Mouse (Mus musculus) heart, embryonic 15.5 days (tissue): ENCODE results near the gene Mroh2a. TPM values are rescaled to one million over a fixed set of nuclear protein-coding genes. Genes with fewer than 3 reads are reported as not detected.
A peak's percentile ranks its signal among the peaks of the same experiment; 100 is the strongest.

ENCODE experiments used
- ATAC-seq: fragments of 200-750 bp; cut with Nextera tagmentation; replicated peaks from 2 replicates; pipeline ENCODE4 v1.8.0; 2017; ENCODE audit warnings: low read depth, moderate TSS enrichment; ENCODE audit not compliant: insufficient number of reproducible peaks, insufficient read depth, low FRiP score
- H3K27ac ChIP-seq: fragments of 300-500 bp; sonication (generic); 2 replicates; pipeline ENCODE4 v1.5.1; 2015; ENCODE audit warnings: mild to moderate bottlenecking, inconsistent platforms
- H3K27me3 ChIP-seq: fragments of 300-500 bp; sonication (generic); 2 replicates; pipeline ENCODE4 v1.6.1; 2015; ENCODE audit warnings: inconsistent platforms
- H3K36me3 ChIP-seq: fragments of 300-500 bp; sonication (generic); 2 replicates; pipeline ENCODE4 v1.6.1; 2015; ENCODE audit warnings: mild to moderate bottlenecking, inconsistent platforms
- H3K4me1 ChIP-seq: fragments of 300-500 bp; sonication (generic); replicated peaks from 2 replicates; pipeline ENCODE4 v1.6.1; 2015; ENCODE audit warnings: inconsistent platforms
- H3K4me2 ChIP-seq: fragments of 300-500 bp; sonication (generic); 2 replicates; pipeline ENCODE4 v1.6.1; 2015; ENCODE audit warnings: inconsistent platforms, mild to moderate bottlenecking, moderate library complexity
- H3K4me3 ChIP-seq: fragments of 300-500 bp; sonication (generic); 2 replicates; pipeline ENCODE4 v1.5.1; 2015; ENCODE audit warnings: mild to moderate bottlenecking, inconsistent platforms
- H3K9ac ChIP-seq: fragments of 300-500 bp; sonication (generic); 2 replicates; pipeline ENCODE4 v1.6.1; 2015; ENCODE audit warnings: mild to moderate bottlenecking, inconsistent platforms
- H3K9me3 ChIP-seq: fragments of 300-500 bp; sonication (generic); replicated peaks from 2 replicates; pipeline ENCODE4 v1.6.1; 2016; ENCODE audit warnings: inconsistent platforms
- WGBS: fragments of 180-500 bp; shearing (Covaris S2); methylation state at CpG from one replicate; pipeline ENCODE4 v1.1.7; 2015; ENCODE audit warnings: mixed read lengths; 5-methylcytosine and 5-hydroxymethylcytosine counted together
- polyA plus RNA-seq: library from polyadenylated mRNA; unstranded; fragments of >200 nt; fragmentation: Nextera tagmentation; extraction: Ambion mirVana; gene quantifications from 2 replicates; pipeline ENCODE4 v1.2.1, GENCODE M21; 2015

Gene Mroh2a
- polyA plus RNA-seq, 1 experiment from 2014 or later, result 0.60 TPM

DNA sequence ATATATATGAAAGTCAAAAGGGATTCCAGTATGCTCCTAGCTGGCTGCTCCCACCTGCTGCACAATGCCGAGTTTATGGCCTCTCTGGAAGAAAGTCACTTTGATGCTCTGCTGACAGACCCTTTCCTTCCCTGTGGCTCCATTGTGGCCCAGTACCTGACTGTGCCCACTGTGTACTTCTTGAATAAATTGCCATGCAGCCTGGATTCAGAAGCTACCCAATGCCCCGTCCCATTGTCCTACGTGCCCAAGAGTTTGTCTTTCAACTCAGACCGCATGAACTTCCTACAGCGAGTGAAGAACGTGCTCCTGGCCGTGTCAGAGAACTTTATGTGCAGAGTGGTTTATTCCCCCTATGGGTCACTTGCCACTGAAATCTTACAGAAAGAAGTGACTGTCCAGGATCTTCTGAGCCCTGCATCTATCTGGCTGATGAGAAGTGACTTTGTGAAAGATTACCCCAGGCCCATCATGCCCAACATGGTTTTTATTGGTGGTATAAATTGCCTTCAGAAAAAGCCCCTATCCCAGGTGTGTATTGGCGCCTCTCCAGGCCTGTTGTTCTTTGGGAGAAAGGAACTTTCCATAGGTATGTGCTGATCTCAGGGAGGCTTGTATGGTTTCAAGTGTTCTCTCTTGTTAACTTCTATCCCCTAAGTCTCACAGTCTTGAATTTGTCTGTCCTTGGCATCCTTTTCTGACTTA, 14.3 kb upstream of the Mroh2a start:
- Histone ChIP-seq H3K4me3 (no peak overlapping the region), H3K27ac (no peak overlapping the region), H3K9me3 (peaks cover 54% of the 10 kb centered on the region), H3K4me2 (no peak overlapping the region), H3K4me1 (no peaks in the 10 kb centered on the region), H3K36me3 (no peaks in the 10 kb centered on the region), H3K9ac (no peak overlapping the region), H3K27me3 (no peaks in the 10 kb centered on the region)
- ATAC-seq, result peak; percentile 34; the same call in 1 of the 2 replicates
- WGBS, result 56% methylated on average over 8 of the region's 8 CpGs

DNA sequence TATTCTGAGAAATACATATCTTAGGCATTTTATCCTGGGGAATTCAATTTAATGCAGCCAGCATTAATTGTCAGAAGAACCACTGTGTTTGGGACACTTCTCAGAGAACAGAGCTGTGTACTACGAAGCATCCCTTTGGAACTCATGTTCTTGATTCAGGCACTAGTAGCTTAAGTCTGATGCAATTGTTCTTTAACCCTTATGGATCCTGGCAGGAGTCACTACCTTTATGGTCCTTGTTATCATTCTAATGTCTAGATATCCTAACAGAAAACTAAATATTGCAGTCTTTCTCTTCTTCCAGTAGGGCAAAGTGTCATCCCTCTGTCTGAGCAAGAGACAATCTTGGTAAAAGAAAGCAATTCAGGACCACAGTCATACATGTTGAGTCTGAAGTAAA, 13.7 kb upstream of the Mroh2a start:
- ATAC-seq, result no peak
- 76% methylated on average over 1 of the region's 1 CpGs for WGBS
- no peak overlapping the region for H3K4me2 ChIP-seq
- H3K36me3 ChIP-seq, result no peaks in the 10 kb centered on the region
- no peak overlapping the region for H3K9ac ChIP-seq
- no peak overlapping the region for H3K27ac ChIP-seq
- no peaks in the 10 kb centered on the region for H3K27me3 ChIP-seq
- no peak overlapping the region for H3K4me3 ChIP-seq
- no peaks in the 10 kb centered on the region for H3K4me1 ChIP-seq
- peaks cover 56% of the 10 kb centered on the region for H3K9me3 ChIP-seq

DNA sequence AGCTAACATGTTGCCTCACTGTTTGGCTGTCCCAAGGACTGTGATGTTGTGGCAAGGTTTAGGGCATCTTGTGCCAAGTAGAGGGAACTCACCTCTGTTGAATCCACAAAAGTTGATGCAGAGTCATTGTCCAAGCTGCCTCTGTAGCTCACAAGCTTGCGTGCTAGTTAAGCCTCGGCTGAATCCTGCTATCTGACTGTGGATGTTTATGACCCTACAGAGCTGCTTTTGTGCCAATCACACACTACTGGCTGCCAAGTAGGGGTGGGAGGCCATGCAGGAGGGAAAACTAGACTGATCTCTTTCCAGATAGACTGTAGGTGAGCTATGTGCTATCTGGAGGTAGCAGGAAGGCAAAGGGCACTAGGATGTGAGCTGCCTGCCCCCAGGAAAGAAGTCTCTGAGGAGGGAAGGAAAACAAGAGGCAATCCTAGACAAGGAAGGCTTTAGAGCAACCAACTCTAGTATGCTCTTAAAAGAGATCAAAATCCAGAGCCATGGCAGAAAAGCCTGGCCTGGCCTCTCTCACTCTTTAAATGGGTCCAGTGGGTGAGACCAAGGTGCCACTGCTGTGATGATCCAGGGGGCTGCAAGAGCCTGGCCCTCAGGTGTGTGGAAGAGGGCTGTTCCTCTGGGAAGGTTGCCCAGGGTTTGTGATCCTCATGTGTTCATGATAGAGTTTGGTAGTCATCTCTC, 12.9 kb upstream of the Mroh2a start:
- Histone ChIP-seq H3K36me3 (no peaks in the 10 kb centered on the region), H3K27me3 (no peaks in the 10 kb centered on the region), H3K9ac (no peak overlapping the region), H3K27ac (no peak overlapping the region), H3K4me2 (no peak overlapping the region), H3K4me3 (no peak overlapping the region), H3K9me3 (peaks cover 56% of the 10 kb centered on the region), H3K4me1 (no peaks in the 10 kb centered on the region)
- peak; percentile 7; the same call in 1 of the 2 replicates for ATAC-seq
- WGBS, result 70% methylated on average over 2 of the region's 2 CpGs

DNA sequence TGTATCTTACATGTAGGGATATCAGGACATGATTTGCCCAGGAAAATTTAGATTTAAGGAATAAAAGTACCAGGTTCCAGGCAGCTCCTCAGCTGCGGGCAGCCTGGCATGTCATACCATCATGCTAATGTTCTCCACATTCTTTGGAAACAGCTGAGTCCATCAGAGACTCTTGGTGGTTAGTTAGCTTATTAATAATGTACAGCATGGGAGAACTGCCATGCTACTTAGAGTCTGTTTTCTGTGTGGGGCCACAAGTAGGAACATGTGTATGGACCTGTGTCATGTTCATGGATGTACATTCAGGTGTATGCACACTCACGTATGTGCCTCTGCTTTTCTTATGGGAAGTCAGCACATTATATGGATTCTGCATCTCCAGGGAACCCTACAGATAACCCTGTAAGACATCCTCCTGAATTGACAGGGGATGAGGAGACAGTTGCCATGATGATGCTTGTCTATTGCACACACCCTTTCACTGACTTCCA, 12.3 kb upstream of the Mroh2a start:
- H3K4me1 ChIP-seq, result no peaks in the 10 kb centered on the region
- 70% methylated on average over 2 of the region's 2 CpGs for WGBS
- H3K9me3 ChIP-seq, result peaks cover 56% of the 10 kb centered on the region

DNA sequence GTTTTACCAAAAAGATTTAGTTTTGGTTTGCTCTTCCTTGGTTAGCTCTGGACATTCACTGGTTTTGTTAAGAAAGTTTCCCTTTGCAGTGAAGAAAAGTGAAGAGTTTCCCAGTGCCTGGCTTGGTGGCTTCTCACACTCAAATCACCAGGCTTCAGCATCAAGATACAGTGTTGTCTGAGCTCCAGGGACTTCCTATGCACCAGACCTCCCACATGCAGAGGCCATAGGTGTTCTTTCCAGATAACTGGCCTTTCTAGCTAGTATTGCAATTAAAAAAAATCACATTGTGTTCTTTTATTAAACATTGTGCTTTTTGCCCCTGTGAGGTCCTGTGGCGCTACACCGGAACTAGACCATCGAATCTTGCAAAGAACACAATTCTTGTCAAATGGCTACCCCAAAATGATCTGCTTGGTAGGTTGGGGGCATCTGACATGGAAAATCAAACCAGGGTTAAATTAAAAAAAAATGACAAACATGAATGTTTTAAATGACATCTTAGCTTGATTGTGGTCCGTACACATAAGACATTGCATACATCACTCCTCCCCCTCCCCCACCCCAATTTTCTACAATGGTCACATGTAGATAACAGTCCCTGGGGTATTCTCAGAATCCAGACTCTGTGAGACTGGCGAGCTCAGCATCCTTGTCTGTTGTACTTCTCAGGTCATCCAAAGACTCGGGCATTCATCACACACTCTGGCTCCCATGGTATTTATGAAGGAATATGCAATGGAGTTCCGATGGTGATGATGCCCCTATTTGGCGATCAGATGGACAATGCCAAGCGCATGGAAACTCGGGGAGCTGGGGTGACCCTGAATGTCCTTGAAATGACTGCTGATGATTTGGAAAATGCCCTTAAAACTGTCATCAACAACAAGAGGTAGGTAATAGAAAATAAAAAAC, 11.1 kb upstream of the Mroh2a start:
- Histone ChIP-seq H3K36me3 (no peaks in the 10 kb centered on the region), H3K9ac (no peak overlapping the region), H3K4me1 (no peaks in the 10 kb centered on the region), H3K4me3 (no peak overlapping the region), H3K27ac (no peak overlapping the region), H3K9me3 (peaks cover 56% of the 10 kb centered on the region), H3K27me3 (no peaks in the 10 kb centered on the region), H3K4me2 (no peak overlapping the region)
- 63% methylated on average over 10 of the region's 10 CpGs for WGBS
- no peak for ATAC-seq

More for the DNA sequence above, 12.3 kb upstream of the Mroh2a start:
- H3K4me2 ChIP-seq, result no peak overlapping the region
- no peak overlapping the region for H3K4me3 ChIP-seq
- no peak for ATAC-seq
- H3K27ac ChIP-seq, result no peak overlapping the region
- no peaks in the 10 kb centered on the region for H3K27me3 ChIP-seq
- H3K9ac ChIP-seq, result no peak overlapping the region
- H3K36me3 ChIP-seq, result no peaks in the 10 kb centered on the region

DNA sequence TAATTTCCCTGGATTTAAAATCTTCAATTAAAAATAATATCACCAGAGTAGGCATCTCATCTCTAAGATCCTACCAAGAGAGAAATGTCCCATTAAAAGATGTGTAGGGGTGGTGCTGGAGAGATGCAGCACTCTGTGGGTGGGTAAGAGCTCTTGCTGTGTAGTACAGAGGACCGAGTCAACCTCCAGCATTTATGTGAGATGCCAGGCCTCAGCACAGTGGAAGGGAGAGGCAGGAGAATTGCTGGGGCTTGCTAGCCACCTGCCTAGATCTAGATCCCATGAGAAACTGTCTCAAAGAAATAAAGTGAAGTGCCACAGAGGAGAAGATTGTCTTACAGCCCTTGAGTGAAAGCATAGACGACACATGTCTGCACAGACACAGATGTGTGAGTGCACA, 10.2 kb upstream of the Mroh2a start:
- WGBS, result 48% methylated on average over 2 of the region's 2 CpGs
- Histone ChIP-seq H3K9me3 (peaks cover 53% of the 10 kb centered on the region), H3K36me3 (no peaks in the 10 kb centered on the region), H3K4me2 (no peak overlapping the region), H3K4me3 (no peak overlapping the region), H3K9ac (no peak overlapping the region), H3K4me1 (no peaks in the 10 kb centered on the region), H3K27me3 (no peaks in the 10 kb centered on the region), H3K27ac (no peak overlapping the region)
- ATAC-seq, result no peak

DNA sequence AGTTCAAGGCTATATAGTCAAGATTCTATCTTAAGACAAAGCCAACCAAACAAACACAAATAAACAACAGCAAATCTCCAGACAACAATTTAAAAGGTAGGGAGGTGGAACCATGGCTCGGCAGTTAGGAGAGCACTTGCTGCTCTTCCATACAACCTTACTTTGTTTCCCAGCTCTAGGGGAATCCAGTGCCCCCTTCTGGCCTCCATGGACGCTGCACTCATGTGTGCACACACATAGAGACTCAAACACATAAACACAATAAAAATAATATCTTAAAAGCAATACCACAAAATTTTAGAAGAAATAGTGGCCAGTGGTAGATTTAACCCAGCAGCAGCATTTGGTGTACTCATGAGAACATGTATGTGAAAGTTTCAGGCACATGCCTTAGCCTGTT, 9.6 kb upstream of the Mroh2a start:
- H3K4me3 ChIP-seq, result no peak overlapping the region
- H3K9me3 ChIP-seq, result peaks cover 47% of the 10 kb centered on the region
- no peaks in the 10 kb centered on the region for H3K27me3 ChIP-seq
- ATAC-seq, result no peak
- no peaks in the 10 kb centered on the region for H3K4me1 ChIP-seq
- 50% methylated on average over 2 of the region's 2 CpGs for WGBS
- H3K9ac ChIP-seq, result no peak overlapping the region
- H3K27ac ChIP-seq, result no peak overlapping the region
- no peaks in the 10 kb centered on the region for H3K36me3 ChIP-seq
- H3K4me2 ChIP-seq, result no peak overlapping the region

DNA sequence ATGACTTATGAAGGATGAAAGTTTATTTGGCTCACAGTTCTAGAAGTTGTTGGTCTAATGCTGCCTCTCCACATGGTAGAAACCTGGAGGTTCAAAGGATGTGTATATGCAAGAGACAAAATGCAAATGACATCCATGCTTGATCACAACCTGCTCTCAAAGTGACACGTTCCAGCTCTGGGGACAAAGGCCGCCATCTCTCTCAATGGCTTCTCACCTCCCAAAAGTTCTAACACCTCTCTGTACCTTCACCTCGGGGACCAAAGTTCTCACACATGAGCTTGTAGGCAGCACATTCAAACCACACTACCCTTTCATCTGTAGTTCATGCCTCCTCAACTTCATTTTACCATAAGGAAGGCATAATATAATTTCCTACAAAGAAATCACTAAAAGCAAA, 9.2 kb upstream of the Mroh2a start:
- no peak overlapping the region for H3K4me2 ChIP-seq
- H3K36me3 ChIP-seq, result no peaks in the 10 kb centered on the region
- H3K27ac ChIP-seq, result no peak overlapping the region
- no peak overlapping the region for H3K4me3 ChIP-seq
- 36% methylated on average over 3 of the region's 3 CpGs for WGBS
- no peak overlapping the region for H3K9ac ChIP-seq
- H3K27me3 ChIP-seq, result no peaks in the 10 kb centered on the region
- H3K4me1 ChIP-seq, result no peaks in the 10 kb centered on the region
- peaks cover 43% of the 10 kb centered on the region for H3K9me3 ChIP-seq
- no peak for ATAC-seq

- 69% methylated on average over 9 of the region's 9 CpGs for WGBS
- no peak for ATAC-seq
- Histone ChIP-seq H3K27ac (no peak overlapping the region), H3K36me3 (no peaks in the 10 kb centered on the region), H3K4me1 (no peaks in the 10 kb centered on the region), H3K4me3 (no peak overlapping the region), H3K27me3 (no peaks in the 10 kb centered on the region), H3K9me3 (peaks cover 38% of the 10 kb centered on the region), H3K9ac (no peak overlapping the region), H3K4me2 (no peak overlapping the region)
Observed at GRCm38 (mm10) chr1:88218051-88218450, 8.7 kb upstream of the Mroh2a start.

DNA sequence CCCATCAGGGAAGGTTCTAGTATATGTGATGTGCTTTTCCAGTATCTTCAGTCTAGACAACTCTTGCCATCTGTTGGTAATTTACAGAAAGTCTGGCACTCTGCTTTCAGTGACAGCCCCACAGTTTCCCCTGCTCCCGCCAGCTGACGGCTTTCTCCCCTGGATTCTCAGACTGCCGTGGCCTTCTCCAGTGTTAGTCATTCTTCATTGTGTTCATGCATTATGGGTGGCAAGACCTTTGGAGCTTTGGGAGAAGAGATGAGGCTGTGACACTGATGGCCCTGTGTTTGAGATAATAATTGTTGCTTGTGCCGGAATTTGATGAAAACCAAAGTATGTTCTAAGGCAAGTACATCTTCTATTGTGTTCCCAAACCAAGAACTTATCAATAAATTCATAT, 8.2 kb upstream of the Mroh2a start:
- WGBS, result 43% methylated on average over 4 of the region's 4 CpGs
- no peaks in the 10 kb centered on the region for H3K36me3 ChIP-seq
- H3K9me3 ChIP-seq, result peaks cover 32% of the 10 kb centered on the region

DNA sequence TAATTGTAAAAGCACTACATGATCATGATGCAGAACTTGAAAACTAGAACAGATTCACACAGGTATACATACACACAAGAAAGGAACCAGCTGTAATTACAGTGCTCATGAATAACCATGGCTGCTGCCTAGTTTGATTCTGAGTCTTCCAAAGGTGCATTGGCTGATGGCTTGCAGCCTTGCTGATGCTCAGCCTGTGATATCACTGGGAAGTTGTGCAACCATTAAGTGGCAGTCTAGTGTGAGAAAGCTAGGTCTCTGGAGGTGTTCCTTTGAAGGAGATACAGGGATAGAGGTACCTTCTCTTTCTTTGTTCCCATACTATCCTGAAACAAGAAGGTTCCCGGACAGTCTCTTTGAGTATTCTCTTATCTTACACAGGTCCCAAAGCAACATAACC, 7.7 kb upstream of the Mroh2a start:
- ATAC-seq, result no peak
- Histone ChIP-seq H3K4me3 (no peak overlapping the region), H3K4me2 (no peak overlapping the region), H3K27ac (no peak overlapping the region), H3K27me3 (no peaks in the 10 kb centered on the region), H3K9me3 (peaks cover 28% of the 10 kb centered on the region), H3K36me3 (no peaks in the 10 kb centered on the region), H3K9ac (no peak overlapping the region), H3K4me1 (no peaks in the 10 kb centered on the region)
- 21% methylated on average over 1 of the region's 1 CpGs for WGBS

More for the DNA sequence above, 8.2 kb upstream of the Mroh2a start:
- Histone ChIP-seq H3K9ac (no peak overlapping the region), H3K4me3 (no peak overlapping the region), H3K27me3 (no peaks in the 10 kb centered on the region), H3K4me1 (no peaks in the 10 kb centered on the region), H3K4me2 (no peak overlapping the region), H3K27ac (no peak overlapping the region)
- ATAC-seq, result no peak
